Mouse (Mus musculus): Measurements from ENCODE around the gene H2-T23. TPM values are rescaled to one million over a fixed set of nuclear protein-coding genes. Genes with fewer than 3 reads are reported as not detected.

Gene H2-T23
- total and polyA plus RNA-seq, 3 experiments: 12.2 to 18.3 TPM; not detected in 1

DNA sequence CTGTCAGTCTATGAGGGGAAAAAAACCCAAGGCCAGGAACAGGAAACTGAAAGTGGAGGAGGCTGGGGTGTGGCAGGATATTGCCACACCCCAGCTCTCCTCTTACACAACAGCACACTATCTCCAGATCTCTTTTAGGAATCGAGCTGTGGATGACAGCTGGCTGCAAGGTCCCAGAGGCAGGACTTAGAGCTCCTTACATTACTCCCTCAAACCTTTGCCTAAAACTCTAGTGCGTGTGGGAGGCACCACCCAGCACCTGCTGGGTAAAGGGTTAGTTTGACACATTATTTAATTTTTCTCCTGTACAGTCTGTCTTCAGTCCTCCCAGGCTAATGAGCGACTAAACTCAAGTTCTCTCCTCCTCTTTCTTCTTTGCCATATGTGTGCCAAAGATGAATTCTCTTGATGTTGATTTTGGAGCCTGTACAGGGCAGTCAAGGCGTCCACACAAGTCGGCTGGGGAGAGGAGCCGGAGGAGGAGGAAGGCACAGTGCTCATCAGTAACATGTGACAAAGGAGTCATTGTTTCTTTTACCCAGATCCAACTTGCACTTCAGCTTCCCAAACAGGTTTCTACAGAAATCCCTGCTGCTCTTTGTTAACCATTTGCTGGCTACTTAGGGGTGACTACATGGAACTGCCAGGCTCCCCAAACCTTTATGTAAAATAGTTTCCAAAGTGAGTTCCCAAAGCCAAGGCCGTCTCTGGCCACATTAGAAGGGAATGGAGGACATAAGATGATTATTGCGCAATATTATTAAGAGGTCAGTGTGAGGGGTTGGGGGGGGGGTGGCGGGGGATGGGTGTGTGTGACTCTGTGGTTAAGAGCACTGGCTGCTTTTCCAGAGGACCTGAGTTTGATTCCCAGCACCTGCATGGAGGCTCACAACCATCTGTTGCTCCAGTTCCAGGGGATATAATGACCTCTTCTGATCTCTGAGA, 8.7 kb downstream of the H2-T23 start (continued):
- TF ChIP-seq POLR2A (IDR thresholded peaks at IDR 0.05; ENCODE audit: control insufficient read depth in 1 of 2, insufficient read depth in 1 of 2, low read depth in 1 of 2, low read length in 2 of 2, poor library complexity in 1 of 2) (peak in 1 of 2 experiments; percentile 55; a peak in 2 of 4 replicates), GABPA (IDR thresholded peaks at IDR 0.05; ENCODE audit: low read depth, low read length) (no peak), ZMIZ1 (IDR thresholded peaks at IDR 0.05; ENCODE audit: low read depth, low read length) (no peak), RCOR1 (IDR thresholded peaks at IDR 0.05; ENCODE audit: low read depth, low read length) (peak; percentile 39; the same call in 1 of the 2 replicates), CTCF (IDR thresholded peaks at IDR 0.05 in 2 of 3, conservative IDR thresholded peaks at IDR 0.05 in 1 of 3; ENCODE audit: control insufficient read depth in 1 of 3, insufficient read depth in 1 of 3, low read depth in 2 of 3, low read length in 3 of 3, poor library complexity in 1 of 3, severe bottlenecking in 1 of 3) (no peak), USF2 (IDR thresholded peaks at IDR 0.05; ENCODE audit: borderline replicate concordance in 1 of 2, insufficient read depth in 1 of 2, low read depth in 1 of 2, low read length in 2 of 2) (no peak), NRF1 (IDR thresholded peaks at IDR 0.05; ENCODE audit: insufficient read depth, low read depth, low read length, poor library complexity, severe bottlenecking) (no peak), EP300 (IDR thresholded peaks at IDR 0.05; ENCODE audit: low read depth in 1 of 2, low read length in 2 of 2) (peak; percentile 76 to 81), BHLHE40 (IDR thresholded peaks at IDR 0.05; ENCODE audit: borderline replicate concordance, low read depth, low read length) (0 out of 2 replicates have a peak, but pooled peaks have one; percentile 1), SIN3A (IDR thresholded peaks at IDR 0.05; ENCODE audit: low read length) (peak; percentile 96), MYC (IDR thresholded peaks at IDR 0.05; ENCODE audit: low read depth, low read length) (peak; percentile 76; the same call in 1 of the 2 replicates)

DNA sequence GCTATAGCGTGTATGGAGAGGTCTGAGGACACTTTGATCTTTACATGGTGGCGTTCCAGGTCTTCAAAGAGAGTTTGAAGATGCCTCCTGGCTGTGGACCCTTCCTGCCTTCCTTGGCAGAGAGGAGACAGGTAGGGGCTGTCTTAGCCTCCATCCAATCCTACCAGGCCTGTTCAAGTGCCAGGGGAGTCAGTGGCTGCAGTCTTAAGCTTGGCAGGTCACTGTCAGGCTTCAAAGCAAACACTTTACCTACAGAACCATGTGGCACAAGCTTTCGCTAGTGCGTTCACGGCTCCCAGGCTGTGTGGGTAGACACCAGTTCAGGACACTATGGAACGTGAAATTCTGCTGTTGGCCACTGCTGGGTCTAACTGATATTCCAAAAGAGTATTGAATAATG, 9.7 kb downstream of the H2-T23 start:
- Histone ChIP-seq H3K9me3 (replicated peaks; ENCODE audit: insufficient read depth, low read length) (no peaks in the 10 kb centered on the region), H3K79me2 (ENCODE audit: control insufficient read depth, insufficient read depth, low read length, poor library complexity) (peaks cover 69% of the 10 kb centered on the region), H3K27ac (ENCODE audit: control insufficient read depth, low read depth, low read length) (peak overlapping the region; percentile 97), H3K9ac (ENCODE audit: control insufficient read depth, low read depth, low read length, poor library complexity, severe bottlenecking) (peak overlapping the region; percentile 60), H3K36me3 (ENCODE audit: control insufficient read depth in 1 of 2, insufficient read depth in 2 of 2, low read length in 2 of 2) (peaks cover 2 to 61% of the 10 kb centered on the region in 2 experiments; a peak in 3 of 4 replicates), H3K27me3 (ENCODE audit: control insufficient read depth in 1 of 2, insufficient read depth in 2 of 2, low read length in 2 of 2) (no peaks in the 10 kb centered on the region), H3K4me3 (ENCODE audit: control insufficient read depth in 1 of 2, insufficient read depth in 1 of 2, low read depth in 2 of 2, low read length in 2 of 2) (no peak overlapping the region), H3K4me1 (ENCODE audit: control insufficient read depth in 1 of 2, insufficient read depth in 2 of 2, low read length in 2 of 2) (peaks cover 39 to 49% of the 10 kb centered on the region in 2 experiments)
- TF ChIP-seq MAZ (IDR thresholded peaks at IDR 0.05; ENCODE audit: low read depth, low read length) (no peak), ELF1 (IDR thresholded peaks at IDR 0.05; ENCODE audit: low read depth, low read length) (no peak), E2F4 (IDR thresholded peaks at IDR 0.05; ENCODE audit: borderline replicate concordance, low read depth, low read length) (no peak), ZC3H11A (IDR thresholded peaks at IDR 0.05; ENCODE audit: low read depth, low read length) (no peak), SIN3A (IDR thresholded peaks at IDR 0.05; ENCODE audit: low read length) (no peak), POLR2A (IDR thresholded peaks at IDR 0.05; ENCODE audit: control insufficient read depth in 1 of 2, insufficient read depth in 1 of 2, low read depth in 1 of 2, low read length in 2 of 2, poor library complexity in 1 of 2) (no peak), ZNF384 (IDR thresholded peaks at IDR 0.05; ENCODE audit: low read depth, low read length) (no peak), USF2 (IDR thresholded peaks at IDR 0.05; ENCODE audit: borderline replicate concordance in 1 of 2, insufficient read depth in 1 of 2, low read depth in 1 of 2, low read length in 2 of 2) (no peak)
- DNase-seq (ENCODE audit: low read depth, low spot score): no peak

Data from MEL (cell line).